Comparison of ENCODE assay signal across 22 mouse cellular contexts in the genomic region with DNA sequence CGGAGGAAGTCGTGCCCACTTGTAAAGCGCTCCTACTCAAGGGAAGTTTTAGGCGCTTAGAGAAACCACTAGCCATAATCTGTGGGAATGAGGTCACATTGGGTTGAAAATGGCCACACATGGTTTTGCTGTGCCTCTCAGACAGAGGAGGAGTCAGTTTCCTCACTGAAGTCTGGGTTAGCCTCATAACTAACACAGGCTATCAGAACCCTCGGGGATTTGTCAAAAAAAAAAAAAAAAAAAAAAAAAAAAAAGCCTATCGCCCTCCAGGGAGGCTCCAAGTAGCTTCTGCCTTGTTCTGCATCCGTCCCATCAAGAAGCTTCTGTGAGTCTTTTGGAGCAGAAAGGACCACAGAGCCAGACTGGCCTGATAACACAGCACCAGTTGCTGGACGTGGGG.
A peak's percentile ranks its signal among the peaks of the same experiment; 100 is the strongest.
DNase-seq lines count a peak whose midpoint lies in the region; ATAC-seq lines count a peak whose summit lies in the region.
"Had no signal": no experiment of that assay in that cellular context is flagged by ENCODE, and none has a peak within 500 bp of the region (broad histone marks: within the 10 kb centered on the region; RNA-seq: fewer than 3 reads in every experiment).

No protein-coding gene starts in this region.

- 75% methylated on average over 8 of the region's 8 CpGs for WGBS in embryonic facial prominence, embryonic 10.5 days
- WGBS in embryonic facial prominence, embryonic 14.5 days: 64% methylated on average over 8 of the region's 8 CpGs
- 53% methylated on average over 8 of the region's 8 CpGs for WGBS in limb, embryonic 12.5 days

- H3K4me2 ChIP-seq in embryonic facial prominence, embryonic 14.5 days (ENCODE audit: low read depth, low read length): no peak overlapping the region
- H3K4me2 ChIP-seq in limb, embryonic 12.5 days: no peak overlapping the region
- H3K4me2 ChIP-seq: forebrain, embryonic 15.5 days; heart, embryonic 11.5 days; hindbrain, embryonic 15.5 days had no signal

- H3K4me1 ChIP-seq in embryonic facial prominence, embryonic 10.5 days: peaks cover 56% of the 10 kb centered on the region
- peaks cover 46% of the 10 kb centered on the region for H3K4me1 ChIP-seq in embryonic facial prominence, embryonic 14.5 days (ENCODE audit: control insufficient read depth, insufficient read depth, low read length)
- peaks cover 52% of the 10 kb centered on the region for H3K4me1 ChIP-seq in limb, embryonic 12.5 days (replicated peaks)
- H3K4me1 ChIP-seq: forebrain, embryonic 15.5 days; hindbrain, embryonic 15.5 days had no signal

- no peak overlapping the region for H3K4me3 ChIP-seq in embryonic facial prominence, embryonic 10.5 days
- no peak overlapping the region for H3K4me3 ChIP-seq in embryonic facial prominence, embryonic 14.5 days (ENCODE audit: low read depth, low read length)
- H3K4me3 ChIP-seq in limb, embryonic 12.5 days (replicated peaks): no peak overlapping the region
- H3K4me3 ChIP-seq: erythroblast, embryonic 14.5 days; forebrain, embryonic 10.5 days; forebrain, embryonic 15.5 days; heart, adult 2 months; hindbrain, embryonic 10.5 days; hindbrain, embryonic 15.5 days had no signal

- no peaks in the 10 kb centered on the region for H3K27me3 ChIP-seq in embryonic facial prominence, embryonic 10.5 days (replicated peaks; ENCODE audit: low read depth, poor library complexity, severe bottlenecking)
- no peaks in the 10 kb centered on the region for H3K27me3 ChIP-seq in embryonic facial prominence, embryonic 14.5 days (replicated peaks; ENCODE audit: control insufficient read depth, insufficient read depth, low read length)
- H3K27me3 ChIP-seq in limb, embryonic 12.5 days: peaks cover 3% of the 10 kb centered on the region; the same call in 1 of the 2 replicates
- H3K27me3 ChIP-seq: CH12.LX; forebrain, embryonic 15.5 days; hindbrain, embryonic 15.5 days had no signal

- no peak for ATAC-seq in embryonic facial prominence, embryonic 14.5 days (ENCODE audit: low read depth)
- ATAC-seq in limb, embryonic 12.5 days (ENCODE audit: insufficient number of reproducible peaks, insufficient read depth, low FRiP score, low TSS enrichment, low read depth): no peak
- ATAC-seq: forebrain, embryonic 15.5 days; intestine, postnatal 0 days had no signal

- DNase-seq in embryonic facial prominence, embryonic 10.5 days (ENCODE audit: low spot score): no peak
- DNase-seq in embryonic facial prominence, embryonic 14.5 days (ENCODE audit: low spot score): no peak
- no peak for DNase-seq in frontal cortex, postnatal 10 days (ENCODE audit: low spot score in 2 of 2)
- no peak for DNase-seq in adipocyte (ENCODE audit: low spot score)
- DNase-seq in gastrocnemius, postnatal 10 days: no peak
- DNase-seq in adrenal gland, adult (ENCODE audit: inconsistent age in 2 of 2, low spot score in 1 of 2): no peak
- DNase-seq: adrenal gland, adult 2 months; adrenal gland, postnatal 25 days; cerebellum, adult 8-10 months; cerebellum, postnatal 25 days; gastrocnemius, postnatal 14 days; heart, adult 2 months; kidney, adult 8-10 months had no signal

- H3K27ac ChIP-seq in embryonic facial prominence, embryonic 10.5 days (replicated peaks): peak overlapping the region; percentile 54; the same call in 1 of the 2 replicates
- peak overlapping the region; percentile 82 for H3K27ac ChIP-seq in embryonic facial prominence, embryonic 14.5 days (replicated peaks; ENCODE audit: low read depth, low read length)
- H3K27ac ChIP-seq in limb, embryonic 12.5 days: peak overlapping the region; percentile 74
- H3K27ac ChIP-seq: forebrain, embryonic 10.5 days; forebrain, embryonic 15.5 days; heart, adult 2 months; hindbrain, embryonic 10.5 days; hindbrain, embryonic 15.5 days had no signal

- H3K9ac ChIP-seq in embryonic facial prominence, embryonic 14.5 days (ENCODE audit: low read depth, low read length): no peak overlapping the region
- no peak overlapping the region for H3K9ac ChIP-seq in limb, embryonic 12.5 days (replicated peaks)
- H3K9ac ChIP-seq: forebrain, embryonic 15.5 days; hindbrain, embryonic 15.5 days had no signal

- peaks cover 7% of the 10 kb centered on the region; the same call in 1 of the 2 replicates for H3K36me3 ChIP-seq in embryonic facial prominence, embryonic 10.5 days (replicated peaks)
- H3K36me3 ChIP-seq in embryonic facial prominence, embryonic 14.5 days (ENCODE audit: control insufficient read depth, insufficient read depth, low read length): no peaks in the 10 kb centered on the region
- H3K36me3 ChIP-seq in limb, embryonic 12.5 days: no peaks in the 10 kb centered on the region
- H3K36me3 ChIP-seq: forebrain, embryonic 10.5 days; forebrain, embryonic 15.5 days; hindbrain, embryonic 10.5 days; hindbrain, embryonic 15.5 days had no signal

- no peaks in the 10 kb centered on the region for H3K9me3 ChIP-seq in embryonic facial prominence, embryonic 10.5 days
- H3K9me3 ChIP-seq in embryonic facial prominence, embryonic 14.5 days (ENCODE audit: control insufficient read depth, low read length): no peaks in the 10 kb centered on the region
- no peaks in the 10 kb centered on the region for H3K9me3 ChIP-seq in limb, embryonic 12.5 days
- H3K9me3 ChIP-seq: forebrain, embryonic 10.5 days; forebrain, embryonic 15.5 days; hindbrain, embryonic 10.5 days; hindbrain, embryonic 15.5 days had no signal
